Mouse (Mus musculus) kidney, adult 2 months (tissue): ENCODE data around the gene Lgals2. TPM values are rescaled to one million over a fixed set of nuclear protein-coding genes. Genes with fewer than 3 reads are reported as not detected.

Experiments used
- DNase-seq: peaks from one replicate; pipeline ENCODE4 v3.0.0; 2021
- H3K27ac ChIP-seq: fragments of 200-500 bp; 2 replicates; pipeline ENCODE4 v1.5.1; 2012; ENCODE audit warnings: low read depth, low read length, control low read depth, inconsistent platforms; ENCODE audit not compliant: insufficient read depth
- H3K27me3 ChIP-seq: fragments of 200-500 bp; replicated peaks from 2 replicates; pipeline ENCODE4 v1.6.1; 2012; ENCODE audit warnings: mild to moderate bottlenecking, moderate library complexity, low read length, inconsistent platforms; ENCODE audit not compliant: control insufficient read depth, insufficient read depth
- H3K36me3 ChIP-seq: fragments of 200-500 bp; 2 replicates; pipeline ENCODE4 v1.6.1; 2012; ENCODE audit warnings: mild to moderate bottlenecking, moderate library complexity, low read length, inconsistent platforms; ENCODE audit not compliant: control insufficient read depth, insufficient read depth
- H3K4me1 ChIP-seq: fragments of 200-500 bp; 2 replicates; pipeline ENCODE4 v1.6.1; 2011; ENCODE audit warnings: low read length; ENCODE audit not compliant: control insufficient read depth, insufficient read depth
- H3K4me3 ChIP-seq: fragments of 200-500 bp; 2 replicates; pipeline ENCODE4 v1.5.1; 2011; ENCODE audit warnings: mild to moderate bottlenecking, low read depth, low read length, control low read depth; ENCODE audit not compliant: insufficient read depth
- CTCF ChIP-seq: fragments of 200-500 bp; conservative IDR thresholded peaks from 2 replicates; pipeline ENCODE4 v1.5.1; 2011; ENCODE audit warnings: low read depth, mild to moderate bottlenecking, control low read depth, low read length, moderate library complexity, mixed read lengths; ENCODE audit not compliant: insufficient read depth, insufficient read length
- POLR2A ChIP-seq: fragments of 200-500 bp; IDR thresholded peaks from one replicate; pipeline ENCODE4 v1.6.1; 2011; ENCODE audit warnings: low read depth, low read length, control low read depth
- WGBS: fragments of 180-500 bp; shearing (Covaris S2); methylation state at CpG from one replicate; pipeline ENCODE4 v1.1.7; 2018; 5-methylcytosine and 5-hydroxymethylcytosine counted together
- polyA plus RNA-seq: library from polyadenylated mRNA; depleted of rRNA; stranded (reverse); fragments of >200 nt; gene quantifications from 2 replicates; pipeline ENCODE4 v1.2.3, GENCODE M21; 2012

Lgals2 gene
- polyA plus RNA-seq, 1 experiment: 0.25 TPM

GRCm38 (mm10) chr15:78843581-78844469 is 11.5 kb downstream of the Lgals2 start:
- peak overlapping the region; percentile 85 for H3K4me3 ChIP-seq
- peak overlapping the region; percentile 99 for H3K27ac ChIP-seq
- H3K4me1 ChIP-seq: peaks cover 12% of the 10 kb centered on the region; the same call in 1 of the 2 replicates

GRCm38 (mm10) chr15:78842371-78843163 is 12.8 kb downstream of the Lgals2 start, which contains the start of gene Cdc42ep1:
TSS of gene Cdc42ep1 (plus strand) at chr15:78842624.
- DNase-seq: peak; percentile 81
- Histone ChIP-seq H3K4me1 (peaks cover 12% of the 10 kb centered on the region; the same call in 1 of the 2 replicates), H3K27me3 (no peaks in the 10 kb centered on the region), H3K4me3 (peak within 1 kb of the TSS; percentile 85), H3K27ac (peak within 1 kb of the TSS; percentile 99), H3K36me3 (no peaks in the 10 kb centered on the region)
- WGBS: under 1% methylated on average over 85 of the region's 86 CpGs
- TF ChIP-seq CTCF (no peak), POLR2A (no peak)

More at GRCm38 (mm10) chr15:78843581-78844469, 11.5 kb downstream of the Lgals2 start:
- H3K27me3 ChIP-seq: no peaks in the 10 kb centered on the region
- no peaks in the 10 kb centered on the region for H3K36me3 ChIP-seq
- DNase-seq: peak; percentile 38
- 42% methylated on average over 21 of the region's 21 CpGs for WGBS
- no peak for TF ChIP-seq POLR2A

- peak overlapping the region; percentile 34; the same call in 1 of the 2 replicates for H3K27ac ChIP-seq
Observed at GRCm38 (mm10) chr15:78841161-78841790, 14.1 kb downstream of the Lgals2 start.

GRCm38 (mm10) chr15:78840751-78841150 is 14.6 kb downstream of the Lgals2 start:
- WGBS: 65% methylated on average over 11 of the region's 11 CpGs
- Histone ChIP-seq H3K27me3 (no peaks in the 10 kb centered on the region), H3K36me3 (no peaks in the 10 kb centered on the region), H3K4me1 (peaks cover 5% of the 10 kb centered on the region; the same call in 1 of the 2 replicates), H3K27ac (peak overlapping the region; percentile 34; the same call in 1 of the 2 replicates), H3K4me3 (no peak overlapping the region)
- TF ChIP-seq POLR2A (no peak), CTCF (no peak)
- no peak for DNase-seq

More at GRCm38 (mm10) chr15:78841161-78841790, 14.1 kb downstream of the Lgals2 start:
- WGBS: 82% methylated on average over 6 of the region's 6 CpGs
- no peaks in the 10 kb centered on the region for H3K27me3 ChIP-seq
- peaks cover 9% of the 10 kb centered on the region; the same call in 1 of the 2 replicates for H3K4me1 ChIP-seq
- TF ChIP-seq CTCF (no peak), POLR2A (no peak)
- no peak overlapping the region for H3K4me3 ChIP-seq
- H3K36me3 ChIP-seq: no peaks in the 10 kb centered on the region
- no peak for DNase-seq

GRCm38 (mm10) chr15:78840241-78840640 is 15.1 kb downstream of the Lgals2 start:
- H3K27ac ChIP-seq: peak overlapping the region; percentile 41
- H3K4me1 ChIP-seq: peaks cover 5% of the 10 kb centered on the region; the same call in 1 of the 2 replicates
- no peaks in the 10 kb centered on the region for H3K27me3 ChIP-seq
- no peaks in the 10 kb centered on the region for H3K36me3 ChIP-seq
- TF ChIP-seq POLR2A (no peak), CTCF (no peak)
- peak; percentile 51 for DNase-seq
- 53% methylated on average over 3 of the region's 3 CpGs for WGBS
- no peak overlapping the region for H3K4me3 ChIP-seq

GRCm38 (mm10) chr15:78839744-78840143 is 15.6 kb downstream of the Lgals2 start:
- 24% methylated on average over 2 of the region's 2 CpGs for WGBS

More at GRCm38 (mm10) chr15:78839744-78840143, 15.6 kb downstream of the Lgals2 start:
- Histone ChIP-seq H3K4me1 (peaks cover 10% of the 10 kb centered on the region), H3K4me3 (no peak overlapping the region), H3K27ac (peak overlapping the region; percentile 41), H3K27me3 (no peaks in the 10 kb centered on the region), H3K36me3 (no peaks in the 10 kb centered on the region)
- TF ChIP-seq POLR2A (no peak), CTCF (no peak)
- peak; percentile 11 for DNase-seq
